Mouse (Mus musculus): ENCODE data around the gene Ncam1. TPM values are rescaled to one million over a fixed set of nuclear protein-coding genes. Genes with fewer than 3 reads are reported as not detected.

Ncam1 gene
- total and polyA plus RNA-seq, 3 experiments = 4.1 to 5.4 (median 4.7) TPM

- Histone ChIP-seq H3K27ac (no peak overlapping the region), H3K36me3 (ENCODE audit: control insufficient read depth, insufficient read depth, low read length) (no peaks in the 10 kb centered on the region), H3K79me2 (replicated peaks; ENCODE audit: control insufficient read depth, insufficient read depth, low read length) (no peaks in the 10 kb centered on the region), H3K4me3 (no peak overlapping the region), H3K4me1 (ENCODE audit: control insufficient read depth, insufficient read depth, low read length) (no peaks in the 10 kb centered on the region), H3K27me3 (ENCODE audit: control insufficient read depth, insufficient read depth, low read length) (no peaks in the 10 kb centered on the region), H3K9ac (ENCODE audit: low read depth, low read length) (no peak overlapping the region)
- intact Hi-C loops (cut with DNase I) = no loop called here
- DNase-seq = no peak
- no peak for TF ChIP-seq EP300 (IDR thresholded peaks at IDR 0.05; ENCODE audit: insufficient read depth, low read depth, low read length)
- no peak for TF ChIP-seq POLR2A (IDR thresholded peaks at IDR 0.05; ENCODE audit: insufficient read depth, low read depth, low read length)
- no peak for TF ChIP-seq CTCF (IDR thresholded peaks at IDR 0.05)
- WGBS = 70% methylated on average over 3 of the region's 3 CpGs
Observed at GRCm38 (mm10) chr9:49714091-49714490, 84.6 kb downstream of the Ncam1 start.

GRCm38 (mm10) chr9:49707646-49708045, 91.1 kb downstream of the Ncam1 start:
- Histone ChIP-seq H3K27me3 (ENCODE audit: control insufficient read depth, insufficient read depth, low read length) (no peaks in the 10 kb centered on the region), H3K36me3 (ENCODE audit: control insufficient read depth, insufficient read depth, low read length) (no peaks in the 10 kb centered on the region), H3K4me1 (ENCODE audit: control insufficient read depth, insufficient read depth, low read length) (no peaks in the 10 kb centered on the region), H3K9ac (ENCODE audit: low read depth, low read length) (no peak overlapping the region), H3K79me2 (replicated peaks; ENCODE audit: control insufficient read depth, insufficient read depth, low read length) (no peaks in the 10 kb centered on the region), H3K27ac (no peak overlapping the region), H3K4me3 (no peak overlapping the region)
- intact Hi-C loops (cut with DNase I) = no loop called here
- no peak for DNase-seq
- TF ChIP-seq CTCF (IDR thresholded peaks at IDR 0.05) (no peak), POLR2A (IDR thresholded peaks at IDR 0.05; ENCODE audit: insufficient read depth, low read depth, low read length) (no peak), EP300 (IDR thresholded peaks at IDR 0.05; ENCODE audit: insufficient read depth, low read depth, low read length) (no peak)

GRCm38 (mm10) chr9:49704196-49704967, 94.3 kb downstream of the Ncam1 start:
- Histone ChIP-seq H3K79me2 (replicated peaks; ENCODE audit: control insufficient read depth, insufficient read depth, low read length) (no peaks in the 10 kb centered on the region), H3K27ac (no peak overlapping the region), H3K27me3 (ENCODE audit: control insufficient read depth, insufficient read depth, low read length) (no peaks in the 10 kb centered on the region), H3K4me1 (ENCODE audit: control insufficient read depth, insufficient read depth, low read length) (no peaks in the 10 kb centered on the region), H3K36me3 (ENCODE audit: control insufficient read depth, insufficient read depth, low read length) (no peaks in the 10 kb centered on the region), H3K4me3 (no peak overlapping the region), H3K9ac (ENCODE audit: low read depth, low read length) (no peak overlapping the region)
- DNase-seq = no peak
- TF ChIP-seq EP300 (IDR thresholded peaks at IDR 0.05; ENCODE audit: insufficient read depth, low read depth, low read length) (no peak), POLR2A (IDR thresholded peaks at IDR 0.05; ENCODE audit: insufficient read depth, low read depth, low read length) (no peak), CTCF (IDR thresholded peaks at IDR 0.05) (no peak)
- intact Hi-C loops (cut with DNase I) = no loop called here
- WGBS = 89% methylated on average over 9 of the region's 9 CpGs

GRCm38 (mm10) chr9:49695371-49695770, 103.4 kb downstream of the Ncam1 start:
- H3K79me2 ChIP-seq (replicated peaks; ENCODE audit: control insufficient read depth, insufficient read depth, low read length) = no peaks in the 10 kb centered on the region
- H3K9ac ChIP-seq (ENCODE audit: low read depth, low read length) = no peak overlapping the region
- WGBS = 83% methylated on average over 7 of the region's 7 CpGs
- intact Hi-C loops (cut with DNase I) = no loop called here
- H3K36me3 ChIP-seq (ENCODE audit: control insufficient read depth, insufficient read depth, low read length) = no peaks in the 10 kb centered on the region
- no peak overlapping the region for H3K27ac ChIP-seq
- no peak for DNase-seq
- H3K27me3 ChIP-seq (ENCODE audit: control insufficient read depth, insufficient read depth, low read length) = no peaks in the 10 kb centered on the region
- no peaks in the 10 kb centered on the region for H3K4me1 ChIP-seq (ENCODE audit: control insufficient read depth, insufficient read depth, low read length)
- no peak overlapping the region for H3K4me3 ChIP-seq
- TF ChIP-seq POLR2A (IDR thresholded peaks at IDR 0.05; ENCODE audit: insufficient read depth, low read depth, low read length) = no peak
- no peak for TF ChIP-seq EP300 (IDR thresholded peaks at IDR 0.05; ENCODE audit: insufficient read depth, low read depth, low read length)
- no peak for TF ChIP-seq CTCF (IDR thresholded peaks at IDR 0.05)

GRCm38 (mm10) chr9:49692791-49693190, 105.9 kb downstream of the Ncam1 start:
- intact Hi-C loops (cut with DNase I) = no loop called here

GRCm38 (mm10) chr9:49691344-49691743, 107.4 kb downstream of the Ncam1 start:
- Histone ChIP-seq H3K4me1 (ENCODE audit: control insufficient read depth, insufficient read depth, low read length) (no peaks in the 10 kb centered on the region), H3K36me3 (ENCODE audit: control insufficient read depth, insufficient read depth, low read length) (no peaks in the 10 kb centered on the region), H3K27me3 (ENCODE audit: control insufficient read depth, insufficient read depth, low read length) (no peaks in the 10 kb centered on the region), H3K9ac (ENCODE audit: low read depth, low read length) (no peak overlapping the region), H3K4me3 (no peak overlapping the region), H3K27ac (no peak overlapping the region), H3K79me2 (replicated peaks; ENCODE audit: control insufficient read depth, insufficient read depth, low read length) (no peaks in the 10 kb centered on the region)
- TF ChIP-seq EP300 (IDR thresholded peaks at IDR 0.05; ENCODE audit: insufficient read depth, low read depth, low read length) (no peak), CTCF (IDR thresholded peaks at IDR 0.05) (no peak), POLR2A (IDR thresholded peaks at IDR 0.05; ENCODE audit: insufficient read depth, low read depth, low read length) (no peak)
- WGBS = 67% methylated on average over 2 of the region's 2 CpGs
- DNase-seq = no peak
- intact Hi-C loops (cut with DNase I) = no loop called here

More at GRCm38 (mm10) chr9:49692791-49693190, 105.9 kb downstream of the Ncam1 start:
- Histone ChIP-seq H3K79me2 (replicated peaks; ENCODE audit: control insufficient read depth, insufficient read depth, low read length) (no peaks in the 10 kb centered on the region), H3K4me1 (ENCODE audit: control insufficient read depth, insufficient read depth, low read length) (no peaks in the 10 kb centered on the region), H3K36me3 (ENCODE audit: control insufficient read depth, insufficient read depth, low read length) (no peaks in the 10 kb centered on the region), H3K4me3 (no peak overlapping the region), H3K27me3 (ENCODE audit: control insufficient read depth, insufficient read depth, low read length) (no peaks in the 10 kb centered on the region), H3K9ac (ENCODE audit: low read depth, low read length) (no peak overlapping the region), H3K27ac (no peak overlapping the region)
- WGBS = 67% methylated on average over 11 of the region's 11 CpGs
- DNase-seq = no peak
- no peak for TF ChIP-seq POLR2A (IDR thresholded peaks at IDR 0.05; ENCODE audit: insufficient read depth, low read depth, low read length)
- TF ChIP-seq CTCF (IDR thresholded peaks at IDR 0.05) = no peak
- no peak for TF ChIP-seq EP300 (IDR thresholded peaks at IDR 0.05; ENCODE audit: insufficient read depth, low read depth, low read length)

Data from heart, adult 2 months (tissue).